Mouse (Mus musculus) lung, adult 2 months (tissue): ENCODE data around the gene Mid1.

Experiments used
- CTCF ChIP-seq: fragments of 200-500 bp; IDR thresholded peaks from 2 replicates; pipeline ENCODE4 v1.5.1; 2011; ENCODE audit warnings: mild to moderate bottlenecking, low read length, control low read depth; ENCODE audit not compliant: insufficient read depth
- POLR2A ChIP-seq: fragments of 200-500 bp; IDR thresholded peaks from 2 replicates; pipeline ENCODE4 v1.6.1; 2011; ENCODE audit warnings: low read depth, mild to moderate bottlenecking, control low read depth, low read length, borderline replicate concordance; ENCODE audit errors: extremely low read depth

- TF ChIP-seq CTCF (no peak), POLR2A (no peak)
These were observed 126.3 kb downstream of the Mid1 start for GRCm38 (mm10) chrX:169811318-169811717.
